Mouse (Mus musculus): ENCODE measurements around the gene Gltp.

GRCm38 (mm10) chr5:114687901-114688300 is 2.9 kb downstream of the Gltp start:
- TF ChIP-seq CTCF (IDR thresholded peaks at IDR 0.05; ENCODE audit: extremely low read depth, insufficient read depth, insufficient read length, insufficient replicate concordance) (no peak), POLR2A (IDR thresholded peaks at IDR 0.05; ENCODE audit: low read depth, low read length) (no peak)

Data from spleen, adult 2 months (tissue).